Mouse (Mus musculus) heart, adult 10 weeks (tissue): Measurements from ENCODE around the gene Ugt2b38. TPM values are rescaled to one million over a fixed set of nuclear protein-coding genes. Genes with fewer than 3 reads are reported as not detected.

Experiments
- polyA plus RNA-seq: library from polyadenylated mRNA; stranded (reverse); fragments of 350-450 nt; fragmentation: Illumina TruSeq; extraction: RNeasy Lipid Tissue Mini Kit (QIAGEN cat#74804); gene quantifications from one replicate; pipeline ENCODE4 v1.2.3, GENCODE M21; 2014; ENCODE audit warnings: low read depth, low replicate concordance

The Ugt2b38 gene
- polyA plus RNA-seq: not detected

DNA sequence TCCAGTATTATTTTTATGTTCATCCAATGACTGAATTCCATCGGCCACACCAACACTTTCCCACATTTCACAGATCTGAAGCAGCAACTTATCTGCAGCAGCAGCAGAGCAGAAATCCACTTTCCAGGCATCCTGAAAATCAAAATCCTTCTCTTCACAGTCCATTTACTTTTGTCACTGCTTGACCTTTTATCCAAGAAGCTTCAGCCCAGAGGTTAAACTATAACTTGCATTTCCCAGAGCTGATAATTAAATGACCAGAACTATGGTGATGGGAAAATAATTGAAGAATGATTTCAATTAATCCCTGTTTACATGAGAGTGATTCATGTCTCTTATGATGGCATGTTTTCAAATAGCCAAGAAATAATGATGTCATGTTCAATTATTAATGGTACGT lies at the start of gene Ugt2b38:
Gene Ugt2b38, minus strand, starts transcription at position 163 of the 400 bp plus-strand sequence.

Other genes with a start within 250 kb of the Ugt2b38 start
- not detected for gene Ugt2b37, start 169.4 kb downstream of the Ugt2b38 start, polyA plus RNA-seq
- 0.34 TPM for gene Ugt2a3, start 87.0 kb downstream of the Ugt2b38 start, polyA plus RNA-seq
- not detected for gene Ugt2a2, start 58.1 kb upstream of the Ugt2b38 start, polyA plus RNA-seq
- gene Gm43638, start 62.6 kb upstream of the Ugt2b38 start, polyA plus RNA-seq: not detected
- gene Ugt2a1, start 66.7 kb upstream of the Ugt2b38 start, polyA plus RNA-seq: not detected
- not detected for gene Sult1b1, start 114.0 kb upstream of the Ugt2b38 start, polyA plus RNA-seq
- gene Sult1d1, start 144.8 kb upstream of the Ugt2b38 start, polyA plus RNA-seq: 0.29 TPM
- not detected for gene Sult1e1, start 167.4 kb upstream of the Ugt2b38 start, polyA plus RNA-seq
- gene Csn1s1, start 242.0 kb upstream of the Ugt2b38 start, polyA plus RNA-seq: not detected